Mouse (Mus musculus) heart, adult 2 months (tissue): ENCODE results near the gene Pwwp2b.

Experiments
- CTCF ChIP-seq: fragments of 200-600 bp; IDR thresholded peaks from 2 replicates; pipeline ENCODE4 v1.8.1; 2022; ENCODE audit warnings: antibody characterized with exemption, mild to moderate bottlenecking, moderate library complexity
- POLR2A ChIP-seq: fragments of 200-500 bp; IDR thresholded peaks from 2 replicates; pipeline ENCODE4 v1.6.1; 2011; ENCODE audit warnings: mild to moderate bottlenecking, low read depth, low read length, control low read depth; ENCODE audit not compliant: insufficient read depth

GRCm38 (mm10) chr7:139301505-139301904 is 53.2 kb downstream of the Pwwp2b start:
- TF ChIP-seq POLR2A (no peak), CTCF (no peak)
